Mouse (Mus musculus): ENCODE data around the gene Gm20388. TPM values are rescaled to one million over a fixed set of nuclear protein-coding genes. Genes with fewer than 3 reads are reported as not detected.

The Gm20388 gene
- polyA plus RNA-seq, 1 experiment = 28.1 TPM

DNA sequence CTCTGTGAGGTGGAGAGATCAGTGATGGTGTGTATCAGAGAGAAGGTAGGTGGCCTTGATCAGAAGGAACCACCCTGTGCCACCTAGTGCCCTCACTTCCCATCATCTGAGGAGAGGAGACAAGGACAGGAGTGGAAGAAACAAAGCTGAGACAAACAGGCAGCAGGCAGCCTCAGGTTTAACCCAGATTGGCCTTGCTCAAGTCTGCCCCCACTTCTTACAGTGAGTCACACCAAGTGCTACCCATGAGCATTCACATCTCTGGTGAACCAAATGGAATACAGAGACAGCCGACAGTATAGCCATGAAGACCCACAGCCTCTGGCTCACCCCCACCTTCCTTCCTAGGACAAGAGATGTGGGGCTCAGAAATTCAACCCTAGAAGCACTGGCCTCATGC is 3848.3 kb downstream of the Gm20388 start:
- H3K27me3 ChIP-seq (ENCODE audit: control insufficient read depth, insufficient read depth, low read length, poor library complexity, severe bottlenecking) = no peaks in the 10 kb centered on the region
- H3K27ac ChIP-seq (ENCODE audit: insufficient read depth, low read length) = no peak overlapping the region
- no peak overlapping the region for H3K9ac ChIP-seq (ENCODE audit: low read depth, poor library complexity, severe bottlenecking)
- no peak overlapping the region for H3K4me3 ChIP-seq (ENCODE audit: low read depth, low read length)
- TF ChIP-seq POLR2A (IDR thresholded peaks at IDR 0.05; ENCODE audit: insufficient read depth, low read length) (no peak), EP300 (IDR thresholded peaks at IDR 0.05; ENCODE audit: insufficient read depth, low read depth, low read length) (no peak), CTCF (IDR thresholded peaks at IDR 0.05; ENCODE audit: low read depth, low read length) (no peak)
- H3K4me1 ChIP-seq (ENCODE audit: control insufficient read depth, insufficient read depth, low read length) = peaks cover 14% of the 10 kb centered on the region
- no peaks in the 10 kb centered on the region for H3K9me3 ChIP-seq (replicated peaks; ENCODE audit: control insufficient read depth, insufficient read depth, low read length, poor library complexity, severe bottlenecking)
- no peaks in the 10 kb centered on the region for H3K36me3 ChIP-seq (ENCODE audit: control insufficient read depth, insufficient read depth, low read length, poor library complexity, severe bottlenecking)

DNA sequence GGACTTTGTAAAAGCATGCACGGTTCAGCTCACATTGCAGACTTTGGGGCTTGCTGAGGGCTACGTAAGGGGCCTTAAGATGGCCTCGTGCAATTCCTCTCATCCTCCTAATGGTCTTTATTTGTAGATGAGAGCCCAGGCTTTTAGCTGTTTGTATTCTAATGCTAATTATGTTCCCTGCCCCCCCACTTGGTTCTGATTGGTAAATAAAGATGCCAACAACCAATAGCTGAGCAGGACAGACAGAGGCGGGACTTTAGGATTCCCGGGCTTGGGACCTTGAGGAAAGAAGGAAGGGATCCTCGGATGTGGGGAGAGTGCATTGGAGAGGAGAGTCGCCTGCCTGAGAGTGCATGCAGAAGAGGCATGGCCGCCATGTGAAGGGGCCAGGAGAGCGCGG is 3849.3 kb downstream of the Gm20388 start:
- peak overlapping the region; percentile 77 for H3K9ac ChIP-seq (ENCODE audit: low read depth, poor library complexity, severe bottlenecking)
- peaks cover 12% of the 10 kb centered on the region for H3K4me1 ChIP-seq (ENCODE audit: control insufficient read depth, insufficient read depth, low read length)
- peak overlapping the region; percentile 77 for H3K4me3 ChIP-seq (ENCODE audit: low read depth, low read length)
- no peak for TF ChIP-seq CTCF (IDR thresholded peaks at IDR 0.05; ENCODE audit: low read depth, low read length)
- TF ChIP-seq POLR2A (IDR thresholded peaks at IDR 0.05; ENCODE audit: insufficient read depth, low read length) = peak; percentile 82
- no peaks in the 10 kb centered on the region for H3K36me3 ChIP-seq (ENCODE audit: control insufficient read depth, insufficient read depth, low read length, poor library complexity, severe bottlenecking)
- no peaks in the 10 kb centered on the region for H3K9me3 ChIP-seq (replicated peaks; ENCODE audit: control insufficient read depth, insufficient read depth, low read length, poor library complexity, severe bottlenecking)
- H3K27me3 ChIP-seq (ENCODE audit: control insufficient read depth, insufficient read depth, low read length, poor library complexity, severe bottlenecking) = no peaks in the 10 kb centered on the region
- H3K27ac ChIP-seq (ENCODE audit: insufficient read depth, low read length) = peak overlapping the region; percentile 35; the same call in 1 of the 2 replicates

DNA sequence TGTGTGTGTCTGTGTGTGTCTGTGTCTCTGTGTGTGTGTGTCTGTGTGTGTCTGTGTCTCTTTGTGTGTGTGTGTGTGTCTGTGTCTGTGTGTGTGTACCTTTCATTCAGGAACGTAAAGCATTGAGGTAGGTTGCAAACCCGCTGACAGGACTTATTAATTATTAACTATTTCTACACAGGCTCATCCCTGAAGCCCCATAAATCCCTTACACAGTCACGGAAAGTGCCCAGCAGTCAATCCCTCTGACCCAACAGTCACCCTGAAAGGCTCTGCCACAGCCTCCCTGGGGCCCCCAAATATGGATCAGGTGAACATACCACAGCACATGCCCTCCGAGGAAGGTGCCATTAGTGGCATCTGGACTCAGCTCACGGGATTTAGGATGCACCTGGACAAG is 3849.9 kb downstream of the Gm20388 start:
- Histone ChIP-seq H3K4me1 (ENCODE audit: control insufficient read depth, insufficient read depth, low read length) (peaks cover 12% of the 10 kb centered on the region), H3K27me3 (ENCODE audit: control insufficient read depth, insufficient read depth, low read length, poor library complexity, severe bottlenecking) (no peaks in the 10 kb centered on the region), H3K36me3 (ENCODE audit: control insufficient read depth, insufficient read depth, low read length, poor library complexity, severe bottlenecking) (no peaks in the 10 kb centered on the region), H3K9ac (ENCODE audit: low read depth, poor library complexity, severe bottlenecking) (peak overlapping the region; percentile 77), H3K9me3 (replicated peaks; ENCODE audit: control insufficient read depth, insufficient read depth, low read length, poor library complexity, severe bottlenecking) (no peaks in the 10 kb centered on the region), H3K27ac (ENCODE audit: insufficient read depth, low read length) (peak overlapping the region; percentile 35), H3K4me3 (ENCODE audit: low read depth, low read length) (peak overlapping the region; percentile 77)
- no peak for TF ChIP-seq CTCF (IDR thresholded peaks at IDR 0.05; ENCODE audit: low read depth, low read length)
- TF ChIP-seq POLR2A (IDR thresholded peaks at IDR 0.05; ENCODE audit: insufficient read depth, low read length) = no peak
- no peak for TF ChIP-seq EP300 (IDR thresholded peaks at IDR 0.05; ENCODE audit: insufficient read depth, low read depth, low read length)

DNA sequence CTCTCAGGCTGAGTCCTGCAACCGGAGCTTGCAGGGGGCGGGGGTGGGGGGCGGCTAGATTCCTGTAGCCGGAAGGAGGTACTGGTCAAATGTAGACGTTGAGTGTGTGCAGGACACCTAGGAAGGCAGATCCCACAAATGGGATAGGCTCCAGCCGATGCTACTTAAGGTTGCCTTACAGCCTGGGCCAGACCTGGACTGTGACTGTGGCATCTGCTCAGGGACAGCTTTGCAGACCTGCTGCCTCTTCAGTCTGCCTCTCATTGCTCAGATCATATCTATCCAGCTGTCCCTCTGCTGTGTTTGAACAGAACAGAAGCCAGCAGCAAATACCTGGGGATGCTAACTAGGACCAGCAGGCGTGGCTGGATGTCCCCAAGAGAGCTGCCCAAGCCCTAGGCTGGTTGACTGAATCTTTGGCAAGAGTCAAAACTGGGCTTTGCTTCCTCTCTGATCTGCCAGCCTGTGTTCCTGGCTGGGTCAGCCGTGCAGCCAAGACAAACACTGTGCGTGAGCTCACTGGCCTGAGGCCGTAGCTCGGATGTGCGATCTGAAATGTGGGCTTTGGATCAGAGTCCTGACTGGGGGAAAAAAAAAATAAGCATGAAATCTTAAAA is 3850.7 kb downstream of the Gm20388 start:
- no peak for TF ChIP-seq CTCF (IDR thresholded peaks at IDR 0.05; ENCODE audit: low read depth, low read length)
- TF ChIP-seq EP300 (IDR thresholded peaks at IDR 0.05; ENCODE audit: insufficient read depth, low read depth, low read length) = no peak
- no peak for TF ChIP-seq POLR2A (IDR thresholded peaks at IDR 0.05; ENCODE audit: insufficient read depth, low read length)
- H3K4me1 ChIP-seq (ENCODE audit: control insufficient read depth, insufficient read depth, low read length) = peaks cover 12% of the 10 kb centered on the region
- H3K9ac ChIP-seq (ENCODE audit: low read depth, poor library complexity, severe bottlenecking) = peak overlapping the region; percentile 77
- no peaks in the 10 kb centered on the region for H3K27me3 ChIP-seq (ENCODE audit: control insufficient read depth, insufficient read depth, low read length, poor library complexity, severe bottlenecking)
- no peaks in the 10 kb centered on the region for H3K36me3 ChIP-seq (ENCODE audit: control insufficient read depth, insufficient read depth, low read length, poor library complexity, severe bottlenecking)
- peak overlapping the region; percentile 77 for H3K4me3 ChIP-seq (ENCODE audit: low read depth, low read length)
- no peaks in the 10 kb centered on the region for H3K9me3 ChIP-seq (replicated peaks; ENCODE audit: control insufficient read depth, insufficient read depth, low read length, poor library complexity, severe bottlenecking)
- peak overlapping the region; percentile 80 for H3K27ac ChIP-seq (ENCODE audit: insufficient read depth, low read length)

DNA sequence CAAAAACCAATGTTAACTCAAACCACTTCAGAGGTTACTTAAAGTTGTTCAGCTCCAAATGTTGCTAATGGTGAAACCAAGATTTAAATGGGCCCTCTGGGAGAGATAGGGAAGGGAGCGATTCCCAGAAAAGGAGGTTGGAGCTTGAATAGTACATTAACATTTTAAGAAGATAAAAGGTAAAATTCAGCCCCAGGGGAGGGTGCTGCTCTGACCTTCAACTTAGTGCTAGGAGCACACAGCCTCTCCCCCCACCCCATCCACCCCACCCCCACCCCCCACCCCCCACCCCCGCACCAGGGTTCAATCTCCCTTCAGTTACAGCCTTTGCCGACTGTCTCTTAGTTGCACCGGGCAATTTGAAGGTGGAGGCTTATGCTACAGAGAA is 3851.2 kb downstream of the Gm20388 start:
- H3K4me3 ChIP-seq (ENCODE audit: low read depth, low read length) = no peak overlapping the region
- H3K27ac ChIP-seq (ENCODE audit: insufficient read depth, low read length) = peak overlapping the region; percentile 80
- TF ChIP-seq POLR2A (IDR thresholded peaks at IDR 0.05; ENCODE audit: insufficient read depth, low read length) = no peak
- TF ChIP-seq EP300 (IDR thresholded peaks at IDR 0.05; ENCODE audit: insufficient read depth, low read depth, low read length) = no peak
- no peak for TF ChIP-seq CTCF (IDR thresholded peaks at IDR 0.05; ENCODE audit: low read depth, low read length)
- H3K4me1 ChIP-seq (ENCODE audit: control insufficient read depth, insufficient read depth, low read length) = peaks cover 12% of the 10 kb centered on the region
- peak overlapping the region; percentile 77; the same call in 1 of the 2 replicates for H3K9ac ChIP-seq (ENCODE audit: low read depth, poor library complexity, severe bottlenecking)
- H3K36me3 ChIP-seq (ENCODE audit: control insufficient read depth, insufficient read depth, low read length, poor library complexity, severe bottlenecking) = no peaks in the 10 kb centered on the region
- no peaks in the 10 kb centered on the region for H3K27me3 ChIP-seq (ENCODE audit: control insufficient read depth, insufficient read depth, low read length, poor library complexity, severe bottlenecking)
- H3K9me3 ChIP-seq (replicated peaks; ENCODE audit: control insufficient read depth, insufficient read depth, low read length, poor library complexity, severe bottlenecking) = no peaks in the 10 kb centered on the region

DNA sequence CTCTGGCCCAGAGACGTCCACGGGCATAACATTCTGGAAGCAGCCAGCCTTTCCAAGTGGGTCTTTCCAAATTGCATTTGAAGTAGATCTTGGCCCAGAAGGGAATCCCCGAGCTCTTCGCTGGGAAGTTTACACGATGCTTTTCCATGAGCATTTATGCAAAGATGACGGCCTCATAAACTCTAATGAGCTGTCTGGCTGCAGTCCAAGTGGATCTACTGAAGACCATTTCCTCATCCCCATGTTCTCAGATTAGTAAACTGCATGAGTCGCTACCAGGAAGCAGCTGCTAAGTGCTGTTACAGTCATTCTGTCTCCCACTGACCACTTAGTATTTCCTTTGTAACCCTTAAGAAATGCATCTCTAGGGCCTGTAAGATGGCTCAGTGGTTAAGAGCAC is 3852.7 kb downstream of the Gm20388 start:
- Histone ChIP-seq H3K27me3 (ENCODE audit: control insufficient read depth, insufficient read depth, low read length, poor library complexity, severe bottlenecking) (no peaks in the 10 kb centered on the region), H3K4me1 (ENCODE audit: control insufficient read depth, insufficient read depth, low read length) (peaks cover 12% of the 10 kb centered on the region), H3K4me3 (ENCODE audit: low read depth, low read length) (no peak overlapping the region), H3K27ac (ENCODE audit: insufficient read depth, low read length) (no peak overlapping the region), H3K9ac (ENCODE audit: low read depth, poor library complexity, severe bottlenecking) (no peak overlapping the region), H3K9me3 (replicated peaks; ENCODE audit: control insufficient read depth, insufficient read depth, low read length, poor library complexity, severe bottlenecking) (0 out of 2 replicates have a peak, but pooled peaks cover 2% of the 10 kb centered on the region), H3K36me3 (ENCODE audit: control insufficient read depth, insufficient read depth, low read length, poor library complexity, severe bottlenecking) (no peaks in the 10 kb centered on the region)
- no peak for TF ChIP-seq CTCF (IDR thresholded peaks at IDR 0.05; ENCODE audit: low read depth, low read length)
- TF ChIP-seq POLR2A (IDR thresholded peaks at IDR 0.05; ENCODE audit: insufficient read depth, low read length) = no peak
- no peak for TF ChIP-seq EP300 (IDR thresholded peaks at IDR 0.05; ENCODE audit: insufficient read depth, low read depth, low read length)

Measured in ES-Bruce4 (cell line).